Mouse (Mus musculus) gastrocnemius, postnatal 4 days (tissue): ENCODE data around the gene Itgb3. TPM values are rescaled to one million over a fixed set of nuclear protein-coding genes. Genes with fewer than 3 reads are reported as not detected.
"Not testable (repeated sequence)": the region's sequence is repeated elsewhere in the genome, so short reads cannot be mapped to it uniquely, and the experiment has no call there.

ENCODE experiments used
- DNase-seq, 2 experiments: peaks; one replicate each; pipeline ENCODE4 v3.0.0; 2021 to 2022; ENCODE audit warnings: low spot score in 2 of 2, mixed read lengths in 2 of 2
- long read RNA-seq, 2 experiments: library from polyadenylated mRNA; stranded (forward); transcript quantifications; one replicate each; pipeline ENCODE4 v2.0.0; 2021
- total RNA-seq, 2 experiments: library from RNA; stranded (reverse); gene quantifications; 2 replicates each; pipeline ENCODE4 v1.2.3; 2021

Itgb3 gene
- total RNA-seq, result 10 to 100 TPM; 16.0 to 16.2 TPM
- long read RNA-seq, experiment 1, full-length matches to known transcripts, result 1 of 2 reads
- long read RNA-seq, experiment 1, partial matches to known transcripts, result 0 of 2 reads
- long read RNA-seq, experiment 1, other reads (novel, unspliced or antisense), result 1 of 2 reads
- long read RNA-seq, experiment 2, full-length matches to known transcripts, result 2 of 8 reads
- long read RNA-seq, experiment 2, partial matches to known transcripts, result 1 of 8 reads
- long read RNA-seq, experiment 2, other reads (novel, unspliced or antisense), result 5 of 8 reads

GRCm38 (mm10) chr11:104607491-104608245 is at the start of gene Itgb3:
Gene Itgb3 (plus strand): TSS chr11:104608000.
- peak; percentile 58 to 80 for DNase-seq

GRCm38 (mm10) chr11:104558065-104558464 is 49.7 kb upstream of the Itgb3 start:
- no peak for DNase-seq

- DNase-seq, result no peak
Observed at GRCm38 (mm10) chr11:104558651-104559403, 49.0 kb upstream of the Itgb3 start.

GRCm38 (mm10) chr11:104560971-104561370 is 46.8 kb upstream of the Itgb3 start:
- DNase-seq, result no peak

- DNase-seq, result no peak
Observed at GRCm38 (mm10) chr11:104563496-104563895, 44.3 kb upstream of the Itgb3 start.

GRCm38 (mm10) chr11:104565172-104565571 is 42.6 kb upstream of the Itgb3 start:
- peak in 1 of 2 experiments; percentile 12 for DNase-seq

- no peak for DNase-seq
Observed at GRCm38 (mm10) chr11:104566097-104566496, 41.7 kb upstream of the Itgb3 start.

GRCm38 (mm10) chr11:104566796-104567195 is 41.0 kb upstream of the Itgb3 start:
- DNase-seq, result no peak

GRCm38 (mm10) chr11:104567736-104568135 is 40.1 kb upstream of the Itgb3 start:
- DNase-seq, result no peak

GRCm38 (mm10) chr11:104568326-104568725 is 39.5 kb upstream of the Itgb3 start:
- DNase-seq, result no peak

- not testable (repeated sequence) for DNase-seq
Observed at GRCm38 (mm10) chr11:104570515-104570914, 37.3 kb upstream of the Itgb3 start.

GRCm38 (mm10) chr11:104571373-104571772 is 36.4 kb upstream of the Itgb3 start:
- not testable (repeated sequence) for DNase-seq

- no peak for DNase-seq
Observed at GRCm38 (mm10) chr11:104572091-104572490, 35.7 kb upstream of the Itgb3 start.

- DNase-seq, result no peak
Observed at GRCm38 (mm10) chr11:104572566-104572965, 35.2 kb upstream of the Itgb3 start.

- DNase-seq, result no peak
Observed at GRCm38 (mm10) chr11:104576772-104577612, 30.8 kb upstream of the Itgb3 start.

- DNase-seq, result no peak
Observed at GRCm38 (mm10) chr11:104578074-104578473, 29.7 kb upstream of the Itgb3 start.

GRCm38 (mm10) chr11:104579084-104579483 is 28.7 kb upstream of the Itgb3 start:
- DNase-seq, result no peak

GRCm38 (mm10) chr11:104579575-104579974 is 28.2 kb upstream of the Itgb3 start:
- DNase-seq, result no peak

GRCm38 (mm10) chr11:104580091-104580490 is 27.7 kb upstream of the Itgb3 start:
- DNase-seq, result no peak

- no peak for DNase-seq
Observed at GRCm38 (mm10) chr11:104580606-104581005, 27.2 kb upstream of the Itgb3 start.
